Mouse (Mus musculus) layer of hippocampus, adult 2 months (tissue): ENCODE measurements around the gene Vmn2r124. TPM values are rescaled to one million over a fixed set of nuclear protein-coding genes. Genes with fewer than 3 reads are reported as not detected.
"Not testable (repeated sequence)": the region's sequence is repeated elsewhere in the genome, so short reads cannot be mapped to it uniquely, and the experiment has no call there.

ENCODE experiments used
- DNase-seq, 2 experiments: peaks; one replicate each; pipeline ENCODE4 v3.0.0; 2022; ENCODE audit warnings: low spot score in 2 of 2
- H3K27ac ChIP-seq: fragments of 200-600 bp; 2 replicates; pipeline ENCODE4 v1.8.1; 2022
- H3K4me3 ChIP-seq: fragments of 200-600 bp; 2 replicates; pipeline ENCODE4 v1.8.1; 2022; ENCODE audit warnings: mild to moderate bottlenecking
- CTCF ChIP-seq: fragments of 200-600 bp; conservative IDR thresholded peaks from 2 replicates; pipeline ENCODE4 v1.8.1; 2022; ENCODE audit warnings: antibody characterized with exemption, mild to moderate bottlenecking, moderate library complexity
- long read RNA-seq, 2 experiments: library from polyadenylated mRNA; stranded (forward); transcript quantifications; one replicate each; pipeline ENCODE4 v2.0.0; 2021; ENCODE audit warnings: borderline mapping rate in 2 of 2
- total RNA-seq, 2 experiments: library from RNA; stranded (reverse); gene quantifications; 2 replicates each; pipeline ENCODE4 v1.2.3; 2021

The Vmn2r124 gene
- total RNA-seq, result under 1 TPM in 1 of 2 experiments, not detected in 1; 0.05 TPM
- long read RNA-seq, experiment 1, result 0 reads
- long read RNA-seq, experiment 2, result 0 reads

GRCm38 (mm10) chr17:18049124-18049523 is at the start of gene Vmn2r124:
Vmn2r124 (plus strand) TSS chr17:18049424.
- Histone ChIP-seq H3K27ac (no peak within 1 kb of the TSS), H3K4me3 (no peak within 1 kb of the TSS)
- TF ChIP-seq CTCF, result no peak
- DNase-seq, result no peak

GRCm38 (mm10) chr17:18004752-18005151 is 44.5 kb upstream of the Vmn2r124 start:
- H3K4me3 ChIP-seq, result no peak overlapping the region
- DNase-seq, result no peak
- H3K27ac ChIP-seq, result no peak overlapping the region
- TF ChIP-seq CTCF, result no peak

GRCm38 (mm10) chr17:18021433-18021832 is 27.8 kb upstream of the Vmn2r124 start, which contains the start of gene Fpr-rs4:
Fpr-rs4 (plus strand) TSS chr17:18021733.
- Histone ChIP-seq H3K27ac (no peak within 1 kb of the TSS), H3K4me3 (no peak within 1 kb of the TSS)
- no peak for TF ChIP-seq CTCF
- no peak for DNase-seq

- not testable (repeated sequence) for DNase-seq, H3K4me3 ChIP-seq, H3K27ac ChIP-seq
Measured at GRCm38 (mm10) chr17:18084716-18085115, 35.5 kb downstream of the Vmn2r124 start, which contains the start of gene Vmn2r91. Vmn2r91 (plus strand) TSS chr17:18085016.

- not testable (repeated sequence) for DNase-seq, H3K4me3 ChIP-seq, H3K27ac ChIP-seq
Measured at GRCm38 (mm10) chr17:18095626-18096025, 46.4 kb downstream of the Vmn2r124 start.

GRCm38 (mm10) chr17:18102265-18102664 is 53.0 kb downstream of the Vmn2r124 start:
- DNase-seq, H3K27ac ChIP-seq, H3K4me3 ChIP-seq: not testable (repeated sequence)

Other genes with a start within 250 kb of the Vmn2r124 start
- 100 to 1,000 TPM; 109 to 126 TPM for gene Spaca6, start 222.3 kb upstream of the Vmn2r124 start, total RNA-seq
- under 1 TPM; 0.25 to 0.56 TPM for gene Has1, start 194.2 kb upstream of the Vmn2r124 start, total RNA-seq
- not detected for gene Fpr1, start 165.5 kb upstream of the Vmn2r124 start, total RNA-seq
- not detected for gene Fpr2, start 161.6 kb upstream of the Vmn2r124 start, total RNA-seq
- not detected for gene Fpr3, start 161.6 kb upstream of the Vmn2r124 start, total RNA-seq
- gene Fpr-rs4, start 27.7 kb upstream of the Vmn2r124 start, total RNA-seq, result not detected
- not detected for gene Vmn2r91, start 35.6 kb downstream of the Vmn2r124 start, total RNA-seq
- gene Vmn2r92, start 102.5 kb downstream of the Vmn2r124 start, total RNA-seq, result not detected
- gene Vmn2r94, start 228.3 kb downstream of the Vmn2r124 start, total RNA-seq, result not detected
- gene Vmn2r93, start 248.7 kb downstream of the Vmn2r124 start, total RNA-seq, result not detected